Mouse (Mus musculus) lung, postnatal 0 days (tissue): ENCODE measurements around the gene Vmn1r188.

Experiments used
- CTCF ChIP-seq: IDR thresholded peaks from 2 replicates; pipeline ENCODE4 v1.5.1; 2016; ENCODE audit warnings: antibody characterized with exemption, mild to moderate bottlenecking
- EP300 ChIP-seq: IDR thresholded peaks from 2 replicates; pipeline ENCODE4 v1.6.1; 2016; ENCODE audit warnings: antibody characterized with exemption, mild to moderate bottlenecking, control low read depth

- TF ChIP-seq EP300 (no peak), CTCF (no peak)
Measured at GRCm38 (mm10) chr13:22049737-22050440, 34.4 kb upstream of the Vmn1r188 start.
